Mouse (Mus musculus) embryo, embryonic 9.5 days (tissue): Measurements from ENCODE around the gene Angptl2.

Source experiments
- DNase-seq: peaks from one replicate; pipeline ENCODE4 v3.0.0-alpha.2; 2017; ENCODE audit errors: extremely low spot score

Angptl2 gene

GRCm38 (mm10) chr2:33269132-33269493, 53.2 kb downstream of the Angptl2 start:
- DNase-seq = no peak

- DNase-seq = no peak
Observed at GRCm38 (mm10) chr2:33270569-33270968, 54.7 kb downstream of the Angptl2 start.

GRCm38 (mm10) chr2:33271511-33271910, 55.6 kb downstream of the Angptl2 start:
- no peak for DNase-seq

DNA sequence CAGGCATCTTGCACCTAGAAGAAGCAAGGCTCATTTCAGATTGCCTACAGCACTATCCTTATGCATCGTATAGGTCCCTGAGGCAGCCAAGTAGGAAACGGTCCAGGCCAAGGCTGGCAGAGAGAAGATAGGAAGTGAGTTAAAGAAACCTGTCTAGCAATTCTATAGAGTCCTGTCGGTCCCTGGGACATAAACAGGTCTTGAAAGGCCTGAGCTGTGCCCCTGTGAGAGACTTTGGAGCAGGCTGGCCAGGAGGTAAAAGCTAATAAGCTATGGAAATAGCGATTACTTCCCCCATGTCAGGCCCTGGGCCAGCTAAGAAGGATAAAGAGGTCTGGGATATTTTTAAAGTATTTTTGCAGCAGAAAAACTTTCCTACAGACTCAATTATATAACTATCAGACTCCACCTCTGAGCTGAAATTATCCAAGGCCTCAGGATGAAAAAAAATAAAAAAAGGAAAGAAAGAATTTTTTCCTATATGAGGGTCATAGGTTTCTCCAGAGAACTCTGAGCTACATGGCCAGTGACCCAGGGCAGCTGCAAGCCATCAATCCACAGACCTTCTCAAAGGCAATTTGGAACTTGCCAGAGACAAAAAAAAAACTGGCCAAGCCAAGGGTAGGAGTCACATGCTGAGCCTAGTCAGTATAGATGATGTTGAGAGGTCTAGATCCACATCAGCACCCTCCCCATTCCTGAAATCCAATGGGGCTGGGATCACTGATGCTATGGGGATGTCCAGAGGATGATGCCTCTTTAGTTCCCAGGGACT, 57.0 kb downstream of the Angptl2 start:
- no peak for DNase-seq

- DNase-seq = no peak
Observed at GRCm38 (mm10) chr2:33274719-33275490, 59.0 kb downstream of the Angptl2 start.

DNA sequence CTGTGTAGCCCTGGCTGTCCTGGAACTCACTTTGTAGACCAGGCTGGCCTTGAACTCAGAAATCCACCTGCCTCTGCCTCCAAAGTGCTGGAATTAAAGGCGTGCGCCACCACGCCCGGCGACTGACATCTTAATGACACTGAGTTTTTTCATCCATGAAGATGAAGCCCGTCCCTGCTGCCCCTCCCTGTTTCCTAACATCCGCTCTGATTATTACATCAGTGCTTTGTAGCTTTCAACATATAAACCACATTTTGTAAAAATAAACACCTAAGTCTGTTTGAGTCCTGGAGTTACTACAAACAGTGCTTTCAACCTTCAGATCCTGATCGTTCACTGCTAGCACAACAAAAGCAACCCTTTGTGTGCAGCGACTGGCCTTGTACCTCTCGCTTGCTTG, 63.9 kb downstream of the Angptl2 start:
- DNase-seq = no peak

DNA sequence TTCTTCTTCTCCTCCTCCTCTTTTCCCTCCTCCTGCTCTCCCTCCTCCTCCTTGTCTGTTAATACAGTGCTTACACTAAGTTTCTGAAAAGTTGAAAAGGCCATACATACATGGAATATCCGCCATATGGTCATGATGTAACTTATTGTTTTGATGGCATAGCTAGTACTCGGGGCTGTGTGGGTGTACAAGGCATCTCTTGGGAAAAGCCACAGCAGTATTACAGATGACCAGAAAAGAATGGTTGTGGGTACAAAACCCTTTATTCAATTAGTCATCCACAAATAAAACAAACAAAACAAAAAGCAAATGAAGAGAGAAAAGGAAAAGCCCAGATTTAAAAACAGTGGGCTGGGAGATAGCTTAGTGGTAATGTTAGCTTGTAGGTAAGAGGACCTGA, 64.7 kb downstream of the Angptl2 start:
- no peak for DNase-seq

DNA sequence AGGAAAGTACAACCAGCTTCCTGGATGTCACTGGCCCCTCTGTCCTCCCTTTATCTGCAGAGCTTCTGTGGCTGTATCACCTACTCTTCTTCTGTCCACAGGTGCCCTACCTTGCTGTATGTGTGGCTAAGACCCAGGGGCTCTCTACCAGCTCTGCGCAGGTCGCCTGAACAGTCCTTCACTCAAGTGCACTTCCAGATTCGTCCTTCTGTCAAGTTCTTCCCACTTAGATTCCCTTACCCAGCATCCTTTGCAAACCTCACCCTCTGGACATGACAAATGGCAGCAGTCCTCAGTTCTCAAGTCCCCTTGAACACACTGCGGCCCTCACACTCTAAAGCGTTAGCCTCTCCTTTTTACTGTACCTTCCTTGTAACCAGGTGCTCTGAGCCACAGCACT, 65.9 kb downstream of the Angptl2 start:
- no peak for DNase-seq

DNA sequence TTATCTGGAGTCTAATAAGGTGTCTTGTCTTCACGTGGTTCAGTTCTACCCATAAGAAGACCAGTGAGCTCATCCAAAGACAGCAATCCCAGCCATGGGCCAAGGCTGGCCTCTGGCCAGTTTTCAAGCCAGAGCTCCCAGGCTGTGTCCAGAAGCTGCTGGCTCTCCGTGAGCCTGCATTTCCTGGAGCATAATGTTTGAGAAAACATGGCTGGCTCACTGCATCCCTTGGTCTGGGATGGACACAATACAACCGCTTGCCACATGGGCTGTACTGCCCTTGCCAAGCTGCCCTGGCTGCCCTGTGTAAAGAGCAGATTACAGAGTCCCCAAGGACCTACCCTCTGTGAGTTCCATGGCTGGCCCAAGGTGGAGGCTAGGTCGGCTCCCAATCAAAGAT, 67.0 kb downstream of the Angptl2 start:
- no peak for DNase-seq

DNA sequence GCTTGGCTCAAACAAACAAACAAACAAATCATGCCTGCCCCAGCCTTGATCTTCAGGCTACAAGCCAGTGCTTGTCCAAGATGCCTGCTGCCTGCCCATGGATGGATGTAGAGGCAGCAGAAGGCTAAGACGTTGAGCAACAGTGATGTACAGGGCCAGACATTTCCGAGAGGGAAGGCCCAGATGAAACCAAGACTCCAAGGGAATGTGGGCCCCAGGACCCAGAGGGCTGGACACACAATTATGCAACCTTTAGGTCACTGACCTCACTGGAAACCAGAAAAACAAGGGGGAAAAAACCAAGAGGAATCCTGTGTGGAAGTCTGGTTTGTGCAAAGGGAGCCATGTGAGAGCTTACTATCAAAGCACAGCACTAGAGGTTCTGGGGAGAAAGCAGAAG, 67.8 kb downstream of the Angptl2 start:
- DNase-seq = no peak

DNA sequence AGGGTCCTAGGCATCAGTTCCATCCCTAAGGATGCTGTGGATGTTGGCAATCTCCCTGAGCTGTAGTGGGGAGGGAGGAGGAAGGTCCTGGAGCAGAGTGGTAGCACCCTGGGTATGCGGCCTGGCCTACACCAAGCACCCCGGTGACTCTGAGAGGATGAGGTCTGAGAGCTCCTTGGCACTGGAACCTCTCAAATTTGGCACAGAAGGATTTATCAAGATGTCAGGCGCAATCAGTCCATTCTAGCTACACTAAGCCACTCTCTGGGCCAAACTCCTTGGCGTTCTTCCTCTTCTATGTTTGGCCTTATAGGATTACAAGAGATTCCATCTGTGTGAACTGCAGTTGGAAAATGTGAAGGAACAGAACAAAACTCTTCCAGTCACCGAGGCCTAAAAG, 73.0 kb downstream of the Angptl2 start:
- no peak for DNase-seq

DNA sequence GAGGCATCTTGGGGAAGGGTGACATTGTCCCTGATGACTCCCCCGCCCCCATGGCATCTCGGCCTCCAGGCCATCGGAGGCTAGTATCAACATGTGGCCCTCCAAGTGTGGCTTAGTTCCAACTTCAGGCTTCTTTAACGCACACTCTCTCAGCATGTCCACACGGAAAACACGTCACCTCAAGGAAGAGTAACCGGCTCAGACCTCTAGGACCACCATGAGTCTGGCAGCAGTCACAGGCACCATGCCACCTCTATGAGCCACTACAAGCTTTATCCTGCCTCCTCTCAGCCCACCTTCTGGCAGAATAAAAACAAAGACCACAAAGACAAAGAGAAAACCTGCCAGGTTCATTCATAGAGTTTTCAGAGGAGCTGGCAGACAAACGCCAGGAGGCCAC, 74.6 kb downstream of the Angptl2 start:
- DNase-seq = no peak

DNA sequence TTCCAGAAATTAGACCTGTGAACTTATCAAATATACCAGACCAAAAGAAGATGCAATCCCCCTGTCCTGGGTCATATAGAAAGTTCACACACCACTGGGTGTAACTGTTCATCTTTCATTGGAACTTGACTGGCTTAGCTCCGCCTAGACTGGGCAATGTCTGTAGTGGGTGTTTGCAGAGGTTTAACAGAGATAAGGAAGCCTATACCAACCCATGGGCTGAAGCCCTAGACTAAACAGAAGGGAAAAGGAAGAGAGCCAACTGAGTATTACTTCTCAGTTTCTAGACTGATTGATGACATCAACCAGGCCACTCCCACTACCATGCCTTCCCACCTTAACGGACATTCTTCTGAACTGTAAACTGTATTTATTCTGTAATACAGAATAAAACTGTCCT, 76.2 kb downstream of the Angptl2 start:
- no peak for DNase-seq

DNA sequence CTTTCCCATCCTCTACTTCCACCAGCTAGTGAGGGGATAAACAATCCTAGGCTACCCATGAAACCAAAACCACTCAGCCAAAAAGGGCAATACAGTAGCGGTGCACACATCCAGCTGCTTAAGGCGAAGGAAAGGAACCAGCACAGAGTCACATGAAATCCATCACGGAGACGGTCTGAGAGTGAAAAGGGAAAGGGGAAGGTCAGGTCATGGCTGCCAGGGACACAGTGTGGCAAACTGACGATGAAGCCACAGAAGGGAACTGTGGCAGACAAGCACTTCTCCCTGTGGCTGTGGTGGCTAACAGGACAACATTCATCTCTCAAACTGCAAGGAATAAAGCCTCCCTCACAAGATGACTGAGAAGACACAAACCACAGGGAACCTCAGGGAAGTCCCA, 79.2 kb downstream of the Angptl2 start:
- no peak for DNase-seq
